Mouse (Mus musculus): Measurements from ENCODE around the gene Rab17. TPM values are rescaled to one million over a fixed set of nuclear protein-coding genes. Genes with fewer than 3 reads are reported as not detected.

Gene Rab17
- polyA plus RNA-seq, 1 experiment from 2014 or later = 0.36 TPM

DNA sequence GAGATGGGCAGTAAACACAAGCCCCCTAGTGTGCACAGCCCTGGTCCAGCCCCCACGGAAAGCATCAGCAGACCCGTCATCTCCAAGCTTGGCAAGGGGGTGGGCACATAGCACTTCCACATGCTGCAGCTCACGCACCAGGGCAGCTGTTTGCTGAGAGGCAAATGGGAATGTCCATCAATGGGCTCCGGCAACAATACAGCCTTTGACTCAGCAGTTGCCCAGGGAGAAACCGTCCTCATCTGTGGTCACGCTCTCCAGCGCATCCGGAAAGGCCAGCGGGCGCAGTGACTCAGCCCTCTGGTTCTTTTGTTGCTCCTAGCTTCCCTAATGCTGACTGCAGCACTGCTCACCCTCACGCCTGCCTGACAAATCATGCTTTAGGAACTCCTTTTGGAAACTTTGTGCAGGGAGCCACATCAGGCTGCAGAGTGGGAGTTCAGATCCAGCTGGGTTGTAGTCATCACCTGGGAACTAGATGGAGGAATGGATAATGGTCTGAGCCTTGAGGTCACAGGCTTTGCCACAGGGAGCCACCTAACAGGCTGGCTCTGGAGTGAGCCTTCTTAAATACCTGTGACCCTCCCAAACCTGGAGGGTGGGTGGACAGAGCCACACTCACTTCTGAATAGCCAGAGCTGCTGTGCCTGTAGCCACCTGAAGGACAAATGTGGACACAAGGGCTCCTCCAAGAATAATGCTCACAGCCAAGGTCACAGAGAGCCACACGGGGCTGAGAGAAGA is 5.6 kb upstream of the Rab17 start:
- Histone ChIP-seq H3K36me3 (ENCODE audit: control insufficient read depth, insufficient read depth, low read length) (no peaks in the 10 kb centered on the region), H3K9me3 (ENCODE audit: control insufficient read depth, low read length) (no peaks in the 10 kb centered on the region), H3K4me1 (ENCODE audit: control insufficient read depth, insufficient read depth, low read depth, low read length) (peaks cover 30% of the 10 kb centered on the region), H3K4me2 (ENCODE audit: low read length) (peak overlapping the region; percentile 49), H3K4me3 (ENCODE audit: low read length) (no peak overlapping the region; the same call in 1 of the 2 replicates), H3K9ac (ENCODE audit: low read depth, low read length) (peak overlapping the region; percentile 38), H3K27ac (ENCODE audit: low read depth, low read length) (peak overlapping the region; percentile 23; the same call in 1 of the 2 replicates), H3K27me3 (replicated peaks; ENCODE audit: control insufficient read depth, insufficient read depth, low read length) (no peaks in the 10 kb centered on the region)
- ATAC-seq = peak; percentile 82
- 5% methylated on average over 12 of the region's 12 CpGs for WGBS

DNA sequence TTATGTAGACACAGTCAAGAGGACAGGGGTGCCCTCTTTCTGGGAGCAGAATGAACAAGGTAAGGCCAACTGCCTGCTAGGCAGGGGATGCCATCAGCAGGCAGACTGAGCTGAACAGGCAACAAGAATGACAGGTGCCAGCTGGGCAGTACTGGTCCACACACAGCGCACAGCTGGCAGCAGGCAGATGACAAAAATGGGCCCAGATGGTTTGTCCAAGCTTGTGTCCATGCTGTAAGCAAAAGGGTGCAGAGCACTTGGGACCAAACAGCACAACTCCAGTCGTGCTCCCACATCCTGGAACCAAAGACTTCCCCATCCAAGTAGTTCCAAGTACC is 4.1 kb upstream of the Rab17 start:
- Histone ChIP-seq H3K4me1 (ENCODE audit: control insufficient read depth, insufficient read depth, low read depth, low read length) (peaks cover 30% of the 10 kb centered on the region), H3K4me2 (ENCODE audit: low read length) (no peak overlapping the region), H3K4me3 (ENCODE audit: low read length) (no peak overlapping the region), H3K36me3 (ENCODE audit: control insufficient read depth, insufficient read depth, low read length) (no peaks in the 10 kb centered on the region), H3K9ac (ENCODE audit: low read depth, low read length) (0 out of 2 replicates have a peak overlapping the region, but pooled peaks have one; percentile 24), H3K9me3 (ENCODE audit: control insufficient read depth, low read length) (no peaks in the 10 kb centered on the region), H3K27ac (ENCODE audit: low read depth, low read length) (no peak overlapping the region), H3K27me3 (replicated peaks; ENCODE audit: control insufficient read depth, insufficient read depth, low read length) (no peaks in the 10 kb centered on the region)
- WGBS = 66% methylated on average over 2 of the region's 2 CpGs
- peak; percentile 38 for ATAC-seq

DNA sequence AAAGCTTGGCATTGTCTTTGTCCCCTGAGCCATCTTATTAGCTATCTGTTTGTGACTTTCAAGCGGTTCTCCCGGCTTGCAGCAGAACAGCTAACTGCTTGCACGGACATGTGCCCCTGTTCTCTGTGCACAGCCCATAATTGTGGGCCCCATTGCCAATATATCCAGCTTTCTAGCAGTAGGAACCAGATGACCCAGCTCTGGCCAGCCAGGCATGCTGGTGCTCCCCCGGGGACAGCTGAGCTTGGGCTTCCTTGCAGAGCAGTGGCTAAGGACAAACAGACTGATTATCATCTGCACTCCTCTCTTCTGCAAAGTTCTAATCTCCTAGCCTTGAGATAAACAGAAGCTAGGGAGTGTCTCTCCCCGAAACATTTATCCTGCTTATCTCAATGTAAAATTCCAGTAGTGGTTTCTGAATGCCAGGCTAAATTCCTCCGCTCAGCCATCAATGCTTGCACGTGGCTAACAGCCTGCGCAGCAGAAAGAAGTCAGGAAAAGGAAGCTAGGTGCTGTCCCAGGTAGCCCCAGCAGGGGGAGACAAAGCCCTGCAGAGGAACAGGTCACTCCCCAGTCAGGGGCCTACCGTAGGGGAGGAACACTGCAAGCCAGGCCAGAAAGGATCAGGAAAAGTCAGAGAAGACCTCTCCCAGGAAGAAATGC is 3.6 kb upstream of the Rab17 start:
- ATAC-seq = peak; percentile 84
- no peaks in the 10 kb centered on the region for H3K9me3 ChIP-seq (ENCODE audit: control insufficient read depth, low read length)
- no peaks in the 10 kb centered on the region for H3K27me3 ChIP-seq (replicated peaks; ENCODE audit: control insufficient read depth, insufficient read depth, low read length)
- H3K36me3 ChIP-seq (ENCODE audit: control insufficient read depth, insufficient read depth, low read length) = no peaks in the 10 kb centered on the region
- 15% methylated on average over 9 of the region's 9 CpGs for WGBS
- peaks cover 30% of the 10 kb centered on the region for H3K4me1 ChIP-seq (ENCODE audit: control insufficient read depth, insufficient read depth, low read depth, low read length)
- peak overlapping the region; percentile 32; the same call in 1 of the 2 replicates for H3K9ac ChIP-seq (ENCODE audit: low read depth, low read length)
- H3K27ac ChIP-seq (ENCODE audit: low read depth, low read length) = no peak overlapping the region
- H3K4me3 ChIP-seq (ENCODE audit: low read length) = no peak overlapping the region
- no peak overlapping the region; the same call in 1 of the 2 replicates for H3K4me2 ChIP-seq (ENCODE audit: low read length)

DNA sequence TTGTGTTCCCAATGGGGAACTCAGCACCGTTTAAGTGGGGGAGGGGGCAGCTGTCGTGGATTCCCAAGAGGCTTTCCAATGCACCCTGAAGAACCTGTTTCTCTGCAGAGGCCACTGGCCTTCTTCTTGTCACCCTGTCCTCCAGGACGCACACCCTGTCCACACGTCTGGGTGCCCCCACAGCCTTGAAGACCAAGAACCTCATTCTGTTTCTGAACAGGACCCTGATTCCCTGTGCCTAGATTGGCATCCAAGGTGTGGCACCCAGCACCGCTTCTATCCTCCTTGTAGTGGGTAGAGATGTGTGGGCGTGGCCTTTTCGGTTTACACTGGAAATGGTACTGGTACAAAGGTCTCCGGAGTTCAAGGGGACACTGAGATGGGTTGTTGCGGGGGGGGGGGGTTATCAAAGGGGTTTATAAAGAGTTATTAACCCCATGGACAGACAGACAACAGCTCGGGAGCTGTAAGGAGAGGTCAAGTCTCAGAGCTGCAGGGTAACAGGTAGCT is 475 bp upstream of the Rab17 start:
- 85% methylated on average over 10 of the region's 10 CpGs for WGBS

DNA sequence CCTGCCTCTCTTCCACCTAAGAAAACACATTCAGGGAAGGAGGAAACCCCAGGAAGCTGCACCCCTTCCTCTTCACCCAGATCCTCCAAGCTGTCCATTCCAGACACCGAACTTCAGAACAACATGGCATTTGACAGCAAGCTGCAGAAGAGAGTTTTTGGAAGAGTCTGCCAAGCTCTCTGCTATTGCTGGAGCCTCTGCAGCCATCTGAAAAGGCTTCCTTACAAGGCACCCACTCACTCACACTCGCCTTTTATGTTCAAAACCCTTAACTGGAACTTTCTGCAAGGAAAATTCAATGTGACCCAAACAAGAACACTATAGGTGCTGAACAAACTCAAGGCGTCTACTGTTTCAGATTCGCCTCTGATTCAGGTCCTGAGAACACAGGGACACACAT is 812 bp downstream of the Rab17 start:
- H3K4me3 ChIP-seq (ENCODE audit: low read length) = no peak overlapping the region
- peaks cover 14% of the 10 kb centered on the region for H3K4me1 ChIP-seq (ENCODE audit: control insufficient read depth, insufficient read depth, low read depth, low read length)
- 82% methylated on average over 4 of the region's 4 CpGs for WGBS

More for the DNA sequence above, 475 bp upstream of the Rab17 start:
- Histone ChIP-seq H3K27ac (ENCODE audit: low read depth, low read length) (no peak overlapping the region), H3K27me3 (replicated peaks; ENCODE audit: control insufficient read depth, insufficient read depth, low read length) (no peaks in the 10 kb centered on the region), H3K9me3 (ENCODE audit: control insufficient read depth, low read length) (no peaks in the 10 kb centered on the region), H3K4me1 (ENCODE audit: control insufficient read depth, insufficient read depth, low read depth, low read length) (peaks cover 26% of the 10 kb centered on the region), H3K9ac (ENCODE audit: low read depth, low read length) (no peak overlapping the region), H3K36me3 (ENCODE audit: control insufficient read depth, insufficient read depth, low read length) (no peaks in the 10 kb centered on the region), H3K4me3 (ENCODE audit: low read length) (no peak overlapping the region), H3K4me2 (ENCODE audit: low read length) (no peak overlapping the region)
- no peak for ATAC-seq

DNA sequence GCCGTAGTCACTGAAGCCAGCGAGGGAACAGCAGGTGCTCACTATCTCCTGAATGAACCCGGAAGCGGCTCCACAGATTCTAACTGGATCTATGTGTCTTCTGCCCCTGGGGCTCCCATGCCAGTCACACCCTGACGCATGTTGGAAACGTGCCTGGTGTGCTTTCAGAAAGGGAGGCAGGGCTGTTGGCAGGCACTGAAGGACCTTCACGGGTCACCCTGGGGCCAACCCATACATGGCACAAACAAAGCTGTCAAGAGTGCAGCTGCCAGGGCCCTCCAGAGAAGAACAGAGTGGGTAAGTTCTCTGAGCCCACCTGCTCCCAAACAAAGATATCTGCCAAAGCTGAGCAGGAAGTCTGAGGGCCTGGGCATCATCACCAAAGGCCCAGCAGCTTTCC is 1.9 kb downstream of the Rab17 start:
- no peaks in the 10 kb centered on the region for H3K9me3 ChIP-seq (ENCODE audit: control insufficient read depth, low read length)
- peak; percentile 65; the same call in 1 of the 2 replicates for ATAC-seq
- no peaks in the 10 kb centered on the region for H3K36me3 ChIP-seq (ENCODE audit: control insufficient read depth, insufficient read depth, low read length)
- H3K4me1 ChIP-seq (ENCODE audit: control insufficient read depth, insufficient read depth, low read depth, low read length) = peaks cover 4% of the 10 kb centered on the region
- H3K4me2 ChIP-seq (ENCODE audit: low read length) = no peak overlapping the region
- no peaks in the 10 kb centered on the region for H3K27me3 ChIP-seq (replicated peaks; ENCODE audit: control insufficient read depth, insufficient read depth, low read length)
- no peak overlapping the region for H3K27ac ChIP-seq (ENCODE audit: low read depth, low read length)
- no peak overlapping the region for H3K9ac ChIP-seq (ENCODE audit: low read depth, low read length)
- H3K4me3 ChIP-seq (ENCODE audit: low read length) = no peak overlapping the region
- whole genome bisulfite sequencing = 47% methylated on average over 7 of the region's 7 CpGs

More for the DNA sequence above, 812 bp downstream of the Rab17 start:
- ATAC-seq = no peak
- H3K4me2 ChIP-seq (ENCODE audit: low read length) = no peak overlapping the region
- no peaks in the 10 kb centered on the region for H3K27me3 ChIP-seq (replicated peaks; ENCODE audit: control insufficient read depth, insufficient read depth, low read length)
- no peaks in the 10 kb centered on the region for H3K36me3 ChIP-seq (ENCODE audit: control insufficient read depth, insufficient read depth, low read length)
- no peak overlapping the region for H3K27ac ChIP-seq (ENCODE audit: low read depth, low read length)
- H3K9me3 ChIP-seq (ENCODE audit: control insufficient read depth, low read length) = no peaks in the 10 kb centered on the region
- no peak overlapping the region for H3K9ac ChIP-seq (ENCODE audit: low read depth, low read length)

DNA sequence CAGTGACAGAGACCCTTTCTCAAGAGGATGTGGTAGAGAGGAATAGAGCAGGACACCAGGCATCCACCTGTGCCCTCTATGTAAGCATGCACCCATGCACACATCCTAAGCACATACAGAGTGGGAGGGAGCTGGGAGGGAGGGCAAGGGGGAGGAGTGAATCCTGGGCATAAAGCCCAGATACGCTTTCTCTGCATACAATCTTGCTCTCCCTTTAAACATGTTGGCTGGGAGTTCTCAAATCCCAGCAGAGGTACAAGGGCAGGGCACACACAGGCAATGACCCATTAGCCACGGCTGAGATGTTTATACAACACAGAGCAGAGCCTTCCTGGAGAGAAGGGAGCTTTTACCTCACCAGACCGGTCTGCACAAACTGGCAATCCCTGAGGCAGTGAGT is 6.5 kb downstream of the Rab17 start:
- Histone ChIP-seq H3K27ac (ENCODE audit: low read depth, low read length) (no peak overlapping the region), H3K4me2 (ENCODE audit: low read length) (no peak overlapping the region), H3K4me3 (ENCODE audit: low read length) (no peak overlapping the region), H3K27me3 (replicated peaks; ENCODE audit: control insufficient read depth, insufficient read depth, low read length) (peaks cover 2% of the 10 kb centered on the region; the same call in 1 of the 2 replicates), H3K9me3 (ENCODE audit: control insufficient read depth, low read length) (no peaks in the 10 kb centered on the region), H3K9ac (ENCODE audit: low read depth, low read length) (no peak overlapping the region), H3K36me3 (ENCODE audit: control insufficient read depth, insufficient read depth, low read length) (no peaks in the 10 kb centered on the region), H3K4me1 (ENCODE audit: control insufficient read depth, insufficient read depth, low read depth, low read length) (peaks cover 4% of the 10 kb centered on the region)
- ATAC-seq = peak; percentile 41
- 21% methylated on average over 3 of the region's 3 CpGs for WGBS

DNA sequence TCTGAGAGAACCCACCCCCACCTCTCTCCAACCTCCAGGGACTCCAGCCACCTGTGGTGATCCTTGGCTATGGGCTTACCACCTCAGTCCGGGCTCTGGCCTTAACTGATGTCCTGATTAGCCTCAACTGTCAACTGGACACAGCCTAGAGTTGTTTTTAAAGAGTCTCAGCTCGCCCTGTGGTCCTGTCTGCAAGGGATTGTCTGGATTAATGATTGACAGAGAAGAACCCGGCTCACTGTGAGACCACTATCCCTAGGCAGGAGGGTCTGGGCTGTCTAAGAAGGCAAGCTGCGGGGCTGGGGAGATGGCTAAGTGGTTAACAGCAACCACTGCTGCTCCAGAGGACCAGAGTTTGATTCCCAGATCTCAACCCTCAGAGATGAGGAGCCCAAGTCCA is 6.9 kb downstream of the Rab17 start:
- Histone ChIP-seq H3K9me3 (ENCODE audit: control insufficient read depth, low read length) (no peaks in the 10 kb centered on the region), H3K4me2 (ENCODE audit: low read length) (no peak overlapping the region), H3K27ac (ENCODE audit: low read depth, low read length) (no peak overlapping the region), H3K4me1 (ENCODE audit: control insufficient read depth, insufficient read depth, low read depth, low read length) (no peaks in the 10 kb centered on the region; the same call in none of the 2 replicates), H3K27me3 (replicated peaks; ENCODE audit: control insufficient read depth, insufficient read depth, low read length) (peaks cover 2% of the 10 kb centered on the region; the same call in 1 of the 2 replicates), H3K4me3 (ENCODE audit: low read length) (no peak overlapping the region), H3K36me3 (ENCODE audit: control insufficient read depth, insufficient read depth, low read length) (no peaks in the 10 kb centered on the region), H3K9ac (ENCODE audit: low read depth, low read length) (no peak overlapping the region)
- WGBS = 30% methylated on average over 4 of the region's 4 CpGs
- no peak for ATAC-seq
